Comparison of ENCODE assay signal across 8 mouse cellular contexts in genomic region chr1:191396897-191397849, GRCm38 (mm10). TPM values are rescaled to one million over a fixed set of nuclear protein-coding genes. Genes with fewer than 3 reads are reported as not detected.
DNase-seq lines count a peak whose midpoint lies in the region; ATAC-seq and TF ChIP-seq lines count a peak whose summit lies in the region.

No protein-coding gene starts in this region.

- H3K9me3 ChIP-seq in megakaryocyte, embryonic 14.5 days: no peaks in the 10 kb centered on the region

- peak; percentile 97 for TF ChIP-seq POLR2A in cortical plate, adult 2 months (IDR thresholded peaks at IDR 0.05; ENCODE audit: extremely low read depth, insufficient read depth, low read length)

- peak; percentile 81 for ATAC-seq in activated CD4-positive, CD25-positive, alpha-beta regulatory T cell, adult 4 months

- H3K36me3 ChIP-seq in megakaryocyte, embryonic 14.5 days (replicated peaks; ENCODE audit: low read length): no peaks in the 10 kb centered on the region

- TF ChIP-seq CTCF in cortical plate, adult 2 months (IDR thresholded peaks at IDR 0.05; ENCODE audit: extremely low read depth, insufficient read depth, low read length): no peak

- peaks cover 2% of the 10 kb centered on the region; the same call in 1 of the 2 replicates for H3K4me1 ChIP-seq in cortical plate, adult 2 months (ENCODE audit: control insufficient read depth, insufficient read depth, low read length)
- peaks cover 37% of the 10 kb centered on the region for H3K4me1 ChIP-seq in megakaryocyte, embryonic 14.5 days

- H3K27me3 ChIP-seq in megakaryocyte, embryonic 14.5 days (replicated peaks): no peaks in the 10 kb centered on the region

- H3K27ac ChIP-seq in cortical plate, adult 2 months (ENCODE audit: insufficient read depth, low read length): peak overlapping the region; percentile 98

- H3K4me3 ChIP-seq in cortical plate, adult 2 months (ENCODE audit: insufficient read depth, low read length): peak overlapping the region; percentile 63
- H3K4me3 ChIP-seq in megakaryocyte, embryonic 14.5 days (replicated peaks): peak overlapping the region; percentile 94

- peak; percentile 99 for DNase-seq in gastrocnemius, adult 8-10 months (ENCODE audit: low spot score in 2 of 2)
- DNase-seq in hindlimb bud, embryonic 11.5 days (ENCODE audit: extremely low spot score, low read depth, low spot score): peak; percentile 96
- DNase-seq in left cerebral cortex, adult 8-10 months (ENCODE audit: low spot score in 2 of 2): peak; percentile 97 to 100
- peak; percentile 100 for DNase-seq in right cerebral cortex, postnatal 10 days (ENCODE audit: low spot score in 2 of 2)
- DNase-seq in urinary bladder, postnatal 25 days (ENCODE audit: low spot score): peak; percentile 98

RNA-seq across cellular contexts. Expression of gene Ppp2r5a, which starts 5.9 kb away (rescaled TPM):
- polyA plus RNA-seq in activated CD4-positive, CD25-positive, alpha-beta regulatory T cell, adult 4 months (2017; shearing (Covaris generic)): 10 to 100 TPM; 43.2 to 52.2 TPM
- 79.8 and 82.1 TPM in 2 replicates for polyA plus RNA-seq in cortical plate, adult 2 months (2012; rRNA removed)
- total RNA-seq in gastrocnemius, adult 8-10 months (2022): 10 to 100 TPM; 62.4 to 75.3 (median 67.2) TPM
- total RNA-seq in left cerebral cortex, adult 8-10 months (2022): 10 to 100 TPM; 73.1 to 84.9 (median 78.6) TPM
- polyA plus RNA-seq in megakaryocyte, embryonic 14.5 days (2012; ENCODE audit: insufficient read depth, low replicate concordance): 55.5 and 57.6 TPM in 2 replicates

Comparison
In these comparisons a context has a peak if more than half of its experiments do, and no peak if none do; other contexts are left out.
1. Peak in every context shown above with its lines: DNase-seq, ATAC-seq, H3K4me3 ChIP-seq and H3K27ac ChIP-seq.